Mouse (Mus musculus) embryo, embryonic 9.5 days (tissue): ENCODE measurements around the gene Zfp541.

Experiments used
- DNase-seq: peaks from one replicate; pipeline ENCODE4 v3.0.0-alpha.2; 2017; ENCODE audit errors: extremely low spot score

The Zfp541 gene

GRCm38 (mm10) chr7:16128899-16129298, 67.3 kb downstream of the Zfp541 start:
- no peak for DNase-seq

DNA sequence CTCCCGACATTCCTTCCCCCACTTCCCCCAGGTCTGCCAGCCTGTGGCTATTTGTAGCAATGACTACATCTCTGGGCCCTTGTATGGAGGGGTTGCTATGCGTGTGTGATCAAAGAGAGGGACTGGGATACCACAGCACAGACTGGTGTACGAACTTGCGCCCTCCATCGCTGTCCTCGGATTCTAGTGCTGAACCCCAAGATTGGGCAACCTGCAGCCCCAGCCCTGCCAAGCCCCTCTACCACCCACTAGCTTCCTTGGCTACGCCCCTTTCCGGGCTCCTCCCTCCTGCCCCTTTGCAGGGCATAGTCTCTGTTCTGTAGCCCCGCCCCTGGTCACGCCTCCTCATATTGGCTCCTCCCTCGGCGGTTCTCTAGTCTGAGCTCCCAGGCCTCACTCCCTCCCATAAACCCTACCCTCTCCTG, 67.8 kb downstream of the Zfp541 start, which contains the start of gene Slc8a2:
Gene Slc8a2 (plus strand): TSS at position 406 of the 425 bp plus-strand sequence.
- DNase-seq = peak; percentile 92

- DNase-seq = peak; percentile 91
Measured at GRCm38 (mm10) chr7:16129846-16130691, 68.5 kb downstream of the Zfp541 start.

- no peak for DNase-seq
Measured at GRCm38 (mm10) chr7:16130956-16131634, 69.5 kb downstream of the Zfp541 start.

GRCm38 (mm10) chr7:16132161-16132581, 70.6 kb downstream of the Zfp541 start:
- DNase-seq = peak; percentile 8

GRCm38 (mm10) chr7:16132926-16133325, 71.3 kb downstream of the Zfp541 start:
- no peak for DNase-seq

DNA sequence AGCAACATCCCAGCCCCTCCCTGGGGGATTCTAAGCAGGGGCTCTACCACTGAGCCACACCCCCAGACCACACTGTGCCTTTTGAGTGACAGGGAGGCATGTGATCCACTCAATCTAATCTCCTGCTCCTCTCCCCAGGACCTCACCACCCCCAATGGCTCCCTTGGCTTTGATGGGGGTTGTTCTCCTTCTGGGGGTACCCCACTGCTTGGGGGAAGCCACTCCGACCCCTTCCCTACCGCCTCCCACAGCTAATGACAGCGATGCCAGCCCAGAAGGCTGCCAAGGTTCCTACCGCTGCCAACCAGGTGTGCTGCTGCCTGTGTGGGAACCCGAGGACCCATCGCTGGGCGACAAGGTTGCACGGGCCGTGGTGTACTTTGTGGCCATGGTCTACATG, 72.1 kb downstream of the Zfp541 start:
- no peak for DNase-seq

GRCm38 (mm10) chr7:16134951-16135392, 73.4 kb downstream of the Zfp541 start:
- no peak for DNase-seq
